29 mouse cellular contexts compared by ENCODE assay signal in genomic region chr9:53006085-53006484, GRCm38 (mm10).
"Had no signal": no experiment of that assay in that cellular context is flagged by ENCODE, and none has a peak within 500 bp of the region (broad histone marks: within the 10 kb centered on the region; RNA-seq: fewer than 3 reads in every experiment).

No protein-coding gene starts in this region.

- H3K27me3 ChIP-seq: heart, embryonic 12.5 days; heart, embryonic 13.5 days; heart, embryonic 15.5 days; hindbrain, embryonic 12.5 days; hindbrain, embryonic 13.5 days; hindbrain, embryonic 15.5 days; intestine, embryonic 15.5 days; kidney, embryonic 15.5 days had no signal

- DNase-seq: heart, postnatal 10 days; heart, postnatal 14 days; heart, postnatal 36 days; heart, postnatal 4 days; kidney, adult 11 months; kidney, adult 18-20 months; kidney, adult 2 months; kidney, adult 8-10 months; kidney, adult 9 months; kidney, postnatal 10 days; kidney, postnatal 14 days; kidney, postnatal 25 days; kidney, postnatal 36 days; kidney, postnatal 4 days; layer of hippocampus, adult 9-11 months; layer of hippocampus, postnatal 36 days had no signal

- ATAC-seq: hindbrain, embryonic 16.5 days; hindbrain, postnatal 0 days; inflammation-experienced regulatory T-cells, adult 6 months; intestine, embryonic 15.5 days; intestine, embryonic 16.5 days; intestine, postnatal 0 days had no signal
